Mouse (Mus musculus): ENCODE measurements at regions not wholly inside any gene's neighbourhood (a gene's known extent, or its start where the extent isn't known, plus 50 kb on each side); places are given as distances from the start of the nearest gene placed in this dataset.

DNA sequence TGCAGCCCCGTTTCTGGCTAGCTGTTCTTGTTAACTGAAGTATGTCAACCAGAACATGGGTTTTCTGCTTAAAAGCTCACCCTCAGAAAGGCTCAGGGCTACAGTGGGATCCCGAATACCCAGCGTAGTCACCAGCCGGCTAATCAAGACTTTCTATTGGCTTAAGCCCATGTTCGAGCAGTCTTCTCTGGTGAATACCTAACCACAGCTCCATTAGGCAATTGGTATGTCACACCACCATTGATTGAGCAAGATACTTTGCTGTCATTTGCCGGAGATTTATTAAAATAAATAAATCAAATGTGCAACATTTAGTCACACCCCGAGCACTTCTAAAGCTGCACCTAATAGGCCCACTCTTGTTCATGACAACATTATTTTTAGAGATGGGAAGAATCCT lies 162.5 kb downstream of the Cog6 start:
- Histone ChIP-seq H3K9ac (ENCODE audit: low read depth, low read length) (no peak overlapping the region), H3K4me3 (ENCODE audit: low read depth, low read length) (no peak overlapping the region), H3K27me3 (ENCODE audit: control insufficient read depth, insufficient read depth, low read depth, low read length) (no peaks in the 10 kb centered on the region), H3K4me1 (ENCODE audit: control insufficient read depth, low read depth, low read length) (no peaks in the 10 kb centered on the region), H3K36me3 (ENCODE audit: control insufficient read depth, insufficient read depth) (no peaks in the 10 kb centered on the region), H3K9me3 (replicated peaks; ENCODE audit: control insufficient read depth, low read length) (no peaks in the 10 kb centered on the region), H3K4me2 (ENCODE audit: low read depth, low read length) (no peak overlapping the region), H3K27ac (ENCODE audit: low read length) (no peak overlapping the region)
- ATAC-seq (ENCODE audit: low read depth), result no peak
- WGBS (ENCODE audit: insufficient replicate concordance), result 70% methylated on average over 7 of the region's 7 CpGs

GRCm38 (mm10) chr3:52853126-52853525 lies 163.9 kb downstream of the Cog6 start:
- H3K4me1 ChIP-seq (ENCODE audit: control insufficient read depth, low read depth, low read length), result no peaks in the 10 kb centered on the region
- 60% methylated on average over 3 of the region's 3 CpGs for whole genome bisulfite sequencing (ENCODE audit: insufficient replicate concordance)
- ATAC-seq (ENCODE audit: low read depth), result no peak
- no peak overlapping the region for H3K27ac ChIP-seq (ENCODE audit: low read length)
- no peak overlapping the region for H3K9ac ChIP-seq (ENCODE audit: low read depth, low read length)
- no peak overlapping the region for H3K4me3 ChIP-seq (ENCODE audit: low read depth, low read length)
- H3K27me3 ChIP-seq (ENCODE audit: control insufficient read depth, insufficient read depth, low read depth, low read length), result no peaks in the 10 kb centered on the region
- no peaks in the 10 kb centered on the region for H3K36me3 ChIP-seq (ENCODE audit: control insufficient read depth, insufficient read depth)
- H3K9me3 ChIP-seq (replicated peaks; ENCODE audit: control insufficient read depth, low read length), result no peaks in the 10 kb centered on the region
- H3K4me2 ChIP-seq (ENCODE audit: low read depth, low read length), result no peak overlapping the region

GRCm38 (mm10) chr3:52845166-52845565 lies 171.9 kb downstream of the Cog6 start:
- ATAC-seq (ENCODE audit: low read depth), result no peak
- no peaks in the 10 kb centered on the region for H3K4me1 ChIP-seq (ENCODE audit: control insufficient read depth, low read depth, low read length)
- H3K4me3 ChIP-seq (ENCODE audit: low read depth, low read length), result no peak overlapping the region
- no peaks in the 10 kb centered on the region for H3K9me3 ChIP-seq (replicated peaks; ENCODE audit: control insufficient read depth, low read length)
- no peak overlapping the region for H3K4me2 ChIP-seq (ENCODE audit: low read depth, low read length)
- no peak overlapping the region for H3K9ac ChIP-seq (ENCODE audit: low read depth, low read length)
- no peaks in the 10 kb centered on the region for H3K27me3 ChIP-seq (ENCODE audit: control insufficient read depth, insufficient read depth, low read depth, low read length)
- H3K36me3 ChIP-seq (ENCODE audit: control insufficient read depth, insufficient read depth), result no peaks in the 10 kb centered on the region
- H3K27ac ChIP-seq (ENCODE audit: low read length), result no peak overlapping the region

- no peak overlapping the region for H3K4me3 ChIP-seq (ENCODE audit: low read depth, low read length)
- H3K4me1 ChIP-seq (ENCODE audit: control insufficient read depth, low read depth, low read length), result no peaks in the 10 kb centered on the region
- H3K27me3 ChIP-seq (ENCODE audit: control insufficient read depth, insufficient read depth, low read depth, low read length), result no peaks in the 10 kb centered on the region
- no peak overlapping the region for H3K4me2 ChIP-seq (ENCODE audit: low read depth, low read length)
- no peaks in the 10 kb centered on the region for H3K9me3 ChIP-seq (replicated peaks; ENCODE audit: control insufficient read depth, low read length)
- no peak for ATAC-seq (ENCODE audit: low read depth)
- H3K27ac ChIP-seq (ENCODE audit: low read length), result no peak overlapping the region
- H3K36me3 ChIP-seq (ENCODE audit: control insufficient read depth, insufficient read depth), result no peaks in the 10 kb centered on the region
- 25% methylated on average over 7 of the region's 7 CpGs for WGBS (ENCODE audit: insufficient replicate concordance)
- no peak overlapping the region for H3K9ac ChIP-seq (ENCODE audit: low read depth, low read length)
Measured at GRCm38 (mm10) chr3:52843998-52844397, 173.0 kb downstream of the Cog6 start.

- WGBS (ENCODE audit: insufficient replicate concordance), result 66% methylated on average over 10 of the region's 10 CpGs
Measured at GRCm38 (mm10) chr3:52842866-52843425, 174.1 kb downstream of the Cog6 start.

GRCm38 (mm10) chr3:52840160-52840953 lies 176.7 kb downstream of the Cog6 start:
- Histone ChIP-seq H3K36me3 (ENCODE audit: control insufficient read depth, insufficient read depth) (no peaks in the 10 kb centered on the region), H3K27me3 (ENCODE audit: control insufficient read depth, insufficient read depth, low read depth, low read length) (no peaks in the 10 kb centered on the region), H3K9me3 (replicated peaks; ENCODE audit: control insufficient read depth, low read length) (no peaks in the 10 kb centered on the region), H3K27ac (ENCODE audit: low read length) (no peak overlapping the region), H3K4me3 (ENCODE audit: low read depth, low read length) (no peak overlapping the region), H3K4me1 (ENCODE audit: control insufficient read depth, low read depth, low read length) (no peaks in the 10 kb centered on the region), H3K9ac (ENCODE audit: low read depth, low read length) (no peak overlapping the region), H3K4me2 (ENCODE audit: low read depth, low read length) (no peak overlapping the region)
- ATAC-seq (ENCODE audit: low read depth), result no peak
- 31% methylated on average over 12 of the region's 12 CpGs for WGBS (ENCODE audit: insufficient replicate concordance)

More at GRCm38 (mm10) chr3:52842866-52843425, 174.1 kb downstream of the Cog6 start:
- no peaks in the 10 kb centered on the region for H3K9me3 ChIP-seq (replicated peaks; ENCODE audit: control insufficient read depth, low read length)
- H3K9ac ChIP-seq (ENCODE audit: low read depth, low read length), result no peak overlapping the region
- no peak overlapping the region for H3K27ac ChIP-seq (ENCODE audit: low read length)
- no peaks in the 10 kb centered on the region for H3K27me3 ChIP-seq (ENCODE audit: control insufficient read depth, insufficient read depth, low read depth, low read length)
- H3K36me3 ChIP-seq (ENCODE audit: control insufficient read depth, insufficient read depth), result no peaks in the 10 kb centered on the region
- H3K4me1 ChIP-seq (ENCODE audit: control insufficient read depth, low read depth, low read length), result no peaks in the 10 kb centered on the region
- no peak for ATAC-seq (ENCODE audit: low read depth)
- H3K4me2 ChIP-seq (ENCODE audit: low read depth, low read length), result no peak overlapping the region
- H3K4me3 ChIP-seq (ENCODE audit: low read depth, low read length), result no peak overlapping the region

DNA sequence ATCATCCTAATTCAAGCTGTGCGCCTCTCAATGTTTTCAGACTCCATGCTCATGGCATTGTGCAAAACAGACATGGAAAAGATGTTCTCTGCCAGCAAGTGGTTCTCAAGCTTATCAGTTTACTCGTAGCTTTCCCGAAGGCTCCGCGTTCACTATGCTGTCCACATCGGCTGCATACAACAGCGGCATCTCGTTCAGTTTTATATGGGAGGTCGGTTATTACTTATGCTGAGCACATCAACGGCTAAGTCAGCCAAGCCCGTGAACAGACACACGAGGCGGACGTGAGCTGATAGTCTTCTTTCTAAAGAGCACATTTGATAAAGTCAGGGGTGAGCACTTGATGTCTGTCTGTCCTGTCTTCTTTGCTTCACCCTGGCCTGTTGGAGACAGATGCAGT lies 179.0 kb downstream of the Cog6 start:
- no peaks in the 10 kb centered on the region for H3K9me3 ChIP-seq (replicated peaks; ENCODE audit: control insufficient read depth, low read length)
- no peak overlapping the region for H3K9ac ChIP-seq (ENCODE audit: low read depth, low read length)
- no peak overlapping the region for H3K4me2 ChIP-seq (ENCODE audit: low read depth, low read length)
- no peak for ATAC-seq (ENCODE audit: low read depth)
- H3K36me3 ChIP-seq (ENCODE audit: control insufficient read depth, insufficient read depth), result no peaks in the 10 kb centered on the region
- H3K4me1 ChIP-seq (ENCODE audit: control insufficient read depth, low read depth, low read length), result no peaks in the 10 kb centered on the region
- no peaks in the 10 kb centered on the region for H3K27me3 ChIP-seq (ENCODE audit: control insufficient read depth, insufficient read depth, low read depth, low read length)
- H3K4me3 ChIP-seq (ENCODE audit: low read depth, low read length), result no peak overlapping the region
- no peak overlapping the region for H3K27ac ChIP-seq (ENCODE audit: low read length)
- WGBS (ENCODE audit: insufficient replicate concordance), result 80% methylated on average over 14 of the region's 14 CpGs

GRCm38 (mm10) chr3:52837527-52837926 lies 179.5 kb downstream of the Cog6 start:
- Histone ChIP-seq H3K4me2 (ENCODE audit: low read depth, low read length) (no peak overlapping the region), H3K27ac (ENCODE audit: low read length) (no peak overlapping the region), H3K9me3 (replicated peaks; ENCODE audit: control insufficient read depth, low read length) (no peaks in the 10 kb centered on the region), H3K4me1 (ENCODE audit: control insufficient read depth, low read depth, low read length) (no peaks in the 10 kb centered on the region), H3K9ac (ENCODE audit: low read depth, low read length) (no peak overlapping the region), H3K36me3 (ENCODE audit: control insufficient read depth, insufficient read depth) (no peaks in the 10 kb centered on the region), H3K27me3 (ENCODE audit: control insufficient read depth, insufficient read depth, low read depth, low read length) (no peaks in the 10 kb centered on the region), H3K4me3 (ENCODE audit: low read depth, low read length) (no peak overlapping the region)
- 51% methylated on average over 4 of the region's 4 CpGs for WGBS (ENCODE audit: insufficient replicate concordance)
- ATAC-seq (ENCODE audit: low read depth), result no peak

DNA sequence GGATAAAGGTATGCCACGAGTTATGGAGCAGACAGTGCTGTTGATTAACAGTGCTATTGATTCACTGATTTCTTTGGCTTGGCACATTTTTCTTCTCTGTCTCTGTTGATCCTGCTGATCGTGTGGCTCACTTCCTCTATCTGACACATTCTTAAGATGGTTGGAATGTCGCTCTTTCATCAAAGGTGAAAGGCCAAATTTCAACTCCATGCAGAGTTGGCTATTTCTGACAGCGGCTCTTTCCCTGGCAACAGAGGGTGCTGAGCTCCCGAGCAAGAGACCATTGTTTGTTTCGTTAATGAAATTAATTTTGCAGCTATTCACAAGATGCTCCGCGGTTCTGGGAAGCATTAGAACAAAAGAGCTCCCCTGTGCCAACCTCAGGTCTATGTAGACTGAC lies 180.3 kb downstream of the Cog6 start:
- H3K4me3 ChIP-seq (ENCODE audit: low read depth, low read length), result no peak overlapping the region
- ATAC-seq (ENCODE audit: low read depth), result no peak
- H3K4me1 ChIP-seq (ENCODE audit: control insufficient read depth, low read depth, low read length), result no peaks in the 10 kb centered on the region
- 47% methylated on average over 8 of the region's 8 CpGs for WGBS (ENCODE audit: insufficient replicate concordance)
- H3K9me3 ChIP-seq (replicated peaks; ENCODE audit: control insufficient read depth, low read length), result no peaks in the 10 kb centered on the region
- no peak overlapping the region for H3K27ac ChIP-seq (ENCODE audit: low read length)
- no peak overlapping the region for H3K9ac ChIP-seq (ENCODE audit: low read depth, low read length)
- no peak overlapping the region for H3K4me2 ChIP-seq (ENCODE audit: low read depth, low read length)
- no peaks in the 10 kb centered on the region for H3K27me3 ChIP-seq (ENCODE audit: control insufficient read depth, insufficient read depth, low read depth, low read length)
- no peaks in the 10 kb centered on the region for H3K36me3 ChIP-seq (ENCODE audit: control insufficient read depth, insufficient read depth)
